Mouse (Mus musculus): ENCODE results near the gene Timp2.
A peak's percentile ranks its signal among the peaks of the same experiment; 100 is the strongest.
"Not testable (repeated sequence)": the region's sequence is repeated elsewhere in the genome, so short reads cannot be mapped to it uniquely, and the experiment has no call there.

Timp2 gene

GRCm38 (mm10) chr11:118330777-118331176 is 24.8 kb downstream of the Timp2 start:
- DNase-seq, result peak; percentile 85

- DNase-seq, result no peak
These were observed 25.2 kb downstream of the Timp2 start for GRCm38 (mm10) chr11:118330361-118330760.

GRCm38 (mm10) chr11:118328947-118329346 is 26.6 kb downstream of the Timp2 start:
- no peak for DNase-seq

GRCm38 (mm10) chr11:118328511-118328910 is 27.0 kb downstream of the Timp2 start:
- DNase-seq, result no peak

GRCm38 (mm10) chr11:118326991-118327971 is 28.3 kb downstream of the Timp2 start:
- DNase-seq, result peak; percentile 91

DNA sequence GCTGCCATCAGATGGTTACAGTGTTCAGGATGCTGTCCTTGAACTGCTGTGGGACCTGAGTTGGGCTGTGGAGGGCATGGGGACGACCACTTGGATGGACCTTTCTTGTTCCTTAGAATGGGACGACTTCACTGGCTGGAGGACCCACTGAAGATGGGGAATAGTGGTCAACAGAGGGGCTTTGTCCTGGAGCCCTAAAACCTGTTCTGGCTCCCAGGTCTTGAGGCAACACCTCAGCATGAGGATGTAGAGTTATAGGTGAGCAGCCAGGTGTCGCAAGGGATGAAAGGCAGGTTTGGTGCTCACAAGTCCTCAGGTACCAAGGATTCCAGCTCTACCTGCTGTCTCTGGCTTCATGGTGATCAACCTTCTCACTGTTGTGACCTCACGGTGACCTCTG is 29.0 kb downstream of the Timp2 start:
- no peak for DNase-seq

DNA sequence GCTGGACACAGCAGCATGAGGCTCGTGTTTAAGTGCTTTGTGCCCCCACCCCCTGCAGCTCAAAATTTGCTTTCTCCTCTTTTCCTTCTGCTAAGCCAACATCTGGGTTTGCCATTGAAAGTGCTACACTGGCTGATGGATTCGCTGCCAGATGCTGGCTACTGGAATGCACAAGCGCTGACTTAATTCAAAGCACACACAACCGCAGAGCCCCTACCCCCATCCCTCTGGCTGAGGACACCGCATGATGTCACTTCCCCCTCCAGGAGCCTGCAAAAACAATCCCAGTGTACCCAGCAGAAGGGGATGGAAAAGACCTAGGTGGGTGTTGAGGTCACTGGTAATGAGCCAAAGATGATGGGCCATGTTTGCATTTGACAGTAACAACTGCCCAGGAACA is 31.0 kb downstream of the Timp2 start:
- DNase-seq, result no peak

DNA sequence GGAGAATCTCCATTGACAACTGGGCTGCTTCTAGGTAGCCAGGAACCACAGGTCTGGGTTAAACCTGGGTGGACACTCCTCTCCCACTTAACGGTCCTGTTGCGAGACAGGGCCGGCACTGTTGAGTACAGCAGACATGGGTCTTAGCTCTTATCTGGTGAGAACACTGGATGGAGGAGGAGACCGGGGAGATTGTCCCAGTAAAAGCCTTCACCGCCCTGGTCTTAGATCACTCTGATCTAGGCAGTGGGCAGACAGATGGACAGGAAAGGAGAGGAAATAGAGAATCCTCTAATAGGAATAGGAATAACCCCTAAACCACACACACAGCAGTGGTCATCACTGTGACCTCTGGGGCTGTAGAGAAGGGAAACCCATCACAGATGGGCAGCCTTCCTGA is 31.6 kb downstream of the Timp2 start:
- DNase-seq, result no peak

DNA sequence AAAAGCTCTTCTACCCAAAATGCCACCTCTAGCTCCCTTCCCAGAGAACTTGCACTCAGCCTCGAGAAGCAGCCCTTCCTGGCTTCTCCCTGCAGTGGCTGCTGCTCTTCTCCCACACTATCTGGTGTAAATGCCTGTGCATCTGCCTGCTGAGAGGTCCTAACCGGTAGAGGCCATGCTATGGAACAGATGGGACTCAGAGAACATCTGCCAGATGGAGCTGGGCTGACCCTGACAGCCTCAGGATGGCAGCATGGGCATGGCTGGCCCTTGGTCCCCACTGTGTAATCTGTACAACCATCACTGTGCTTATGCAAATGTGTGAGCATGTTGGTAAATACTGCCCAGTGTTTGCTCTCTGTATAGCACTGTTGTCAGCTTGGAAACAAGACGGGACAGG is 32.9 kb downstream of the Timp2 start:
- DNase-seq, result no peak

GRCm38 (mm10) chr11:118321971-118322370 is 33.6 kb downstream of the Timp2 start:
- no peak for DNase-seq

DNA sequence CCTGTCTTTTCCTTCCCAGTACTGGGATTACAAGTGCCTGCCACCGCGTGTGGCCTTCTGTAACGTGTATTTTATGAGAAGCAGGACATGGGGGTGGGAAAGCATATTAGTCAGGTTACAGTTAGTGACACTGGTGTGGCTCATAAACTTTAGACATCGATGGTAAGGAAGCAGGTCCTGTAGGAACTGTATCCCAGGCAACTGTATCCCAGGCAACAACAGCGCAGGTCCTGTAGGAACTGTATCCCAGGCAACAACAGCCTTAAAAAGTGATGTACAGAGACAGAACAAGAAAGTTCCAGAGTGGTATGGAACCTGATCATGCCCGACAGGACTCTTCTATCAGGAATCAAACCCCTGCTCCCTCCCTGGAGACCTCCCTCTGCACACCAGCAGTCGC is 34.0 kb downstream of the Timp2 start:
- peak; percentile 41 for DNase-seq

- no peak for DNase-seq
These were observed 36.9 kb downstream of the Timp2 start for GRCm38 (mm10) chr11:118318678-118319077.

DNA sequence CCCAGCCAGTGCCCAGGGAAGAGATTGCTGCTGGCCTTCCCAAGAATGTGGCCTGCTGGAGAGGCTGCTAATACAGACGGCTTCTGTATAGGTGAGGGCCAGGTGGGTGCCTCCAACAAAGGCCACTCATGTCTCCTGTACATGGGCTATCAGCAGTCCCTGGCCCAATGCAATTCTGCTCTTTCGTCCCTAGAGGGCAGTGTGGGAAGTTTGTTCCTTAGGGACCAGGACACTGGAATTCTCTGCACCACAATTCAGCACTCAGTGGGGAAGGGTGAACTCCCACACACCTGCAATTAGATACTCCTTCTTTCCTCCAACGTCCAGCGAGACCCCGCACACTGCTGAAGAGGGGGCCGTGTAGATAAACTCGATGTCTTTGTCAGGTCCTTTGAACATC is 38.4 kb downstream of the Timp2 start:
- DNase-seq, result peak; percentile 51

GRCm38 (mm10) chr11:118316231-118316806 is 39.2 kb downstream of the Timp2 start:
- no peak for DNase-seq

DNA sequence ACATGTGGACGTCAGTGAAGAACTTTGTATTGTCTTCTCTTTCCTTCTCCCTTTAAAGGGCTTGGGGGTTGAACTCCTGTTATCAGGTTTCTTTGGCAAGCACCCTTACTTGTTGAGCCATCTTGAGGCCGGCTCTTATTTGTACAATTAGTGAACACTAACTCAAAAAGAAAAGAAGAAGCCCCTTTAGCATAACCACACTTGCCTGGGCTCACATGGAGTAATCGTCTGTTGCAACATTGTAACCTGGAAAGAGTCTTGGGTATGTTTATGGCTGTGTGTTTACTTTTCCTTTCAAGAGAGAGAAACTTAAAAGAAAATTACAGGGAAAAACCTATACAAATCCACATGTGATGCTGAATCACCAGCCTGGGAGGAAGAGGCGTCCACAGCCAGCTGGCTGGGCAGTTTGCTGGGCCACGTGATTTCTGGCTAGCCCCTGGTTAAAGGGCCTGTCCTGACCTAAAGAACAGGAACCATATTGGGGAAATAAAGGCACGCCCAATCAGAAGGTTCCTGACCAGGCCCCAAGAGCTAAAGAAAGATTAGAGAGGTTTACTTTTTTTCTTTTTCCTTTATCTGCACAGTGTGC is 43.3 kb downstream of the Timp2 start:
- DNase-seq, result no peak

DNA sequence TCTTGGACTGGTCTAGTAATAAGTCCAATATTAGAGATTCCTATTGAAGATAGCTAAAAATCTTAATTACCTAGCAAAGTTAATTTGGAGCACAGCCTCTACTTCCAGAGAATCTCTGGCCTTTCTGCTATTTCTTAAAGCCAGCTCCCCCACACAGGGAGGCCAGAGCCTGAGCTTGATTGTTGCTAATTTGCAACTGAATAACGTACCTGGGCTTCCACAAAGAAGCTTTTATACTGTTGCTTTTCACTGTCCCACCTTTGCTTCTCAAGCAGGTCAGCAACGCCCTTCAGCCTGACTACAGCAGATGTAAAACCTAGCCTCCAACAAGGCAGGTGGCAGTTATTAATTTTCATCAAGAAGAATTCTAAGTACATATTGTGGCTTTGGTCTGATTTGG is 47.6 kb downstream of the Timp2 start:
- not testable (repeated sequence) for DNase-seq

GRCm38 (mm10) chr11:118303959-118304358 is 51.6 kb downstream of the Timp2 start:
- not testable (repeated sequence) for DNase-seq

GRCm38 (mm10) chr11:118298810-118299209 is 56.7 kb downstream of the Timp2 start:
- DNase-seq, result no peak

- DNase-seq, result no peak
These were observed 57.6 kb downstream of the Timp2 start for GRCm38 (mm10) chr11:118297967-118298366.

- no peak for DNase-seq
These were observed 60.5 kb downstream of the Timp2 start for GRCm38 (mm10) chr11:118295026-118295425.

GRCm38 (mm10) chr11:118292671-118293070 is 62.9 kb downstream of the Timp2 start:
- no peak for DNase-seq

GRCm38 (mm10) chr11:118289999-118290889 is 65.3 kb downstream of the Timp2 start, which contains the start of gene Usp36:
TSS of gene Usp36 (minus strand) at chr11:118290244.
- DNase-seq, result peak; percentile 100

DNA sequence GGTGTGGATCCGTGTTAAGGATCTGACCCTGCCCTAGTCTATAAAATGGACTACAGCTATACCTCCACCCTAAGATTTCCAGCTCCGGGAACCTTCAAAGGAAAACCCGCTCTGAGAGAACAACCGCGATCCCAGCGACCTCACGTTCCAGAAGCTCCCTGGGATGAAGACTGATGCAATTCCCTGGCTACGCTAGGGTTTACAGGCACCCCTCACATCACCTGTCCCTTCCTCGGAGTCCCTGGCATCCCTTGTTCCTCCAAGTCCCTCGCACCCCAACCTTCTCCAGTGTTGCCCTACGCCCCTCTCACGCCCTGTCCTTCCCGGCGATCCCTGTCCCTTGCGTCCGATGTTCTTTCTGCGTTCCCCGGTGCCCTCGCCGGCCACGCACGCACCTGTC is 66.0 kb downstream of the Timp2 start:
- no peak for DNase-seq
